Mouse (Mus musculus): ENCODE results near the gene Prss45. TPM values are rescaled to one million over a fixed set of nuclear protein-coding genes. Genes with fewer than 3 reads are reported as not detected.

The Prss45 gene
- polyA plus RNA-seq, 2 experiments, result not detected

GRCm38 (mm10) chr9:110879191-110879920 lies 45.0 kb downstream of the Prss45 start, which contains the start of gene Als2cl:
Gene Als2cl (plus strand): TSS chr9:110879870.
- DNase-seq (ENCODE audit: low spot score) (no peak), ATAC-seq (ENCODE audit: low FRiP score, low read depth) (0 out of 2 replicates have a peak, but pooled peaks have one; percentile 3)
- Histone ChIP-seq H3K27ac (replicated peaks; ENCODE audit: low read depth, low read length) (no peak within 1 kb of the TSS), H3K9me3 (ENCODE audit: control insufficient read depth, low read length) (no peaks in the 10 kb centered on the region), H3K4me3 (replicated peaks; ENCODE audit: low read length) (peak within 1 kb of the TSS; percentile 58), H3K36me3 (ENCODE audit: control insufficient read depth, insufficient read depth, low read length) (no peaks in the 10 kb centered on the region), H3K27me3 (ENCODE audit: control insufficient read depth, insufficient read depth, low read length) (peaks cover 12% of the 10 kb centered on the region; the same call in 1 of the 2 replicates), H3K4me1 (ENCODE audit: control insufficient read depth, insufficient read depth, low read length) (peaks cover 18% of the 10 kb centered on the region), H3K4me2 (replicated peaks; ENCODE audit: low read depth, low read length, severe bottlenecking) (peak within 1 kb of the TSS; percentile 93), H3K9ac (ENCODE audit: low read depth, low read length, severe bottlenecking) (peak within 1 kb of the TSS; percentile 57)
- TF ChIP-seq POLR2A (IDR thresholded peaks at IDR 0.05; ENCODE audit: borderline replicate concordance, extremely low read depth, insufficient read depth, insufficient read length), result no peak
- WGBS, result 11% methylated on average over 12 of the region's 12 CpGs

DNA sequence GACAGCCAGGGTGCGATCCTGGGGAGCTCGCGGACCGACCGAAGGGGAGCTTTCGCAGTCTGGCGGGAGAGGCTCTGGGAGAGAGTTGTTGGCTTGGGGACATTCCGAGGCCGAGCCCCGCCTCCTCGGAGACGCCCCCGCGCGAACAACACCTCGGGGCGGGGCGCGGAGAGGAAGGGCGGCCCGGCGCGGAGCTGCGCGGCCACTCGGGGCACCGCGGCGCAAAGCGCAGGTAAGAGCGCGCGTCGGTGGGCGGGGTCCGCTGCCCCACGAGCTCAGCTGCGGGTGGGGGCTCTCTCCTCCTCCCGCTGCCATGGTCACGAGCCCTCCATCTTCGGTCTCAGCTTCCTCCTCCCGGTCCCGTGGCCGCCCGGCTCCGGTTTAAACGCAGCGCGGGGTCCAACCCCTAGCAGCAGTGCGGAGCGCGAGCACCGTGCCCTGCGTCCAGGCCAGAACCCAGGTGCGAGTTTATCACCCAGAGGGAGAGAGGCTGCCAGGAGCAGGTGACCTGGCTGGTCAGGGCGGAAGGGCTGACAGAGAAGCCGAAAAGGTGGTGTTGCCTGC lies 45.7 kb downstream of the Prss45 start, which contains the start of gene Tmie:
TSS of gene Tmie (minus strand) at position 116 of the 564 bp plus-strand sequence.
- H3K9me3 ChIP-seq (ENCODE audit: control insufficient read depth, low read length), result no peaks in the 10 kb centered on the region
- H3K9ac ChIP-seq (ENCODE audit: low read depth, low read length, severe bottlenecking), result peak within 1 kb of the TSS; percentile 57
- TF ChIP-seq POLR2A (IDR thresholded peaks at IDR 0.05; ENCODE audit: borderline replicate concordance, extremely low read depth, insufficient read depth, insufficient read length), result no peak
- DNase-seq (ENCODE audit: low spot score), result peak; percentile 33
- H3K4me2 ChIP-seq (replicated peaks; ENCODE audit: low read depth, low read length, severe bottlenecking), result peak within 1 kb of the TSS; percentile 93
- H3K27ac ChIP-seq (replicated peaks; ENCODE audit: low read depth, low read length), result no peak within 1 kb of the TSS
- H3K4me3 ChIP-seq (replicated peaks; ENCODE audit: low read length), result peak within 1 kb of the TSS; percentile 58
- H3K27me3 ChIP-seq (ENCODE audit: control insufficient read depth, insufficient read depth, low read length), result peaks cover 11% of the 10 kb centered on the region; the same call in 1 of the 2 replicates
- peaks cover 12% of the 10 kb centered on the region; the same call in 1 of the 2 replicates for H3K4me1 ChIP-seq (ENCODE audit: control insufficient read depth, insufficient read depth, low read length)
- WGBS, result under 1% methylated on average over 39 of the region's 57 CpGs
- peak; percentile 82 for ATAC-seq (ENCODE audit: low FRiP score, low read depth)
- H3K36me3 ChIP-seq (ENCODE audit: control insufficient read depth, insufficient read depth, low read length), result no peaks in the 10 kb centered on the region

- no peak for DNase-seq (ENCODE audit: low spot score)
- H3K4me2 ChIP-seq (replicated peaks; ENCODE audit: low read depth, low read length, severe bottlenecking), result peak overlapping the region; percentile 93
- TF ChIP-seq POLR2A (IDR thresholded peaks at IDR 0.05; ENCODE audit: borderline replicate concordance, extremely low read depth, insufficient read depth, insufficient read length), result no peak
- peak overlapping the region; percentile 58 for H3K4me3 ChIP-seq (replicated peaks; ENCODE audit: low read length)
- peaks cover 12% of the 10 kb centered on the region; the same call in 1 of the 2 replicates for H3K4me1 ChIP-seq (ENCODE audit: control insufficient read depth, insufficient read depth, low read length)
- ATAC-seq (ENCODE audit: low FRiP score, low read depth), result no peak
- WGBS, result 68% methylated on average over 4 of the region's 4 CpGs
- H3K9me3 ChIP-seq (ENCODE audit: control insufficient read depth, low read length), result no peaks in the 10 kb centered on the region
- H3K27me3 ChIP-seq (ENCODE audit: control insufficient read depth, insufficient read depth, low read length), result peaks cover 11% of the 10 kb centered on the region; the same call in 1 of the 2 replicates
- H3K9ac ChIP-seq (ENCODE audit: low read depth, low read length, severe bottlenecking), result peak overlapping the region; percentile 57; the same call in 1 of the 2 replicates
- no peak overlapping the region for H3K27ac ChIP-seq (replicated peaks; ENCODE audit: low read depth, low read length)
- no peaks in the 10 kb centered on the region for H3K36me3 ChIP-seq (ENCODE audit: control insufficient read depth, insufficient read depth, low read length)
These were observed 46.4 kb downstream of the Prss45 start for GRCm38 (mm10) chr9:110880772-110881171.

GRCm38 (mm10) chr9:110881953-110882352 lies 47.6 kb downstream of the Prss45 start:
- Histone ChIP-seq H3K4me3 (replicated peaks; ENCODE audit: low read length) (no peak overlapping the region), H3K4me2 (replicated peaks; ENCODE audit: low read depth, low read length, severe bottlenecking) (no peak overlapping the region), H3K27ac (replicated peaks; ENCODE audit: low read depth, low read length) (no peak overlapping the region), H3K9ac (ENCODE audit: low read depth, low read length, severe bottlenecking) (no peak overlapping the region), H3K27me3 (ENCODE audit: control insufficient read depth, insufficient read depth, low read length) (peaks cover 11% of the 10 kb centered on the region; the same call in 1 of the 2 replicates), H3K36me3 (ENCODE audit: control insufficient read depth, insufficient read depth, low read length) (no peaks in the 10 kb centered on the region), H3K4me1 (ENCODE audit: control insufficient read depth, insufficient read depth, low read length) (peaks cover 12% of the 10 kb centered on the region; the same call in 1 of the 2 replicates), H3K9me3 (ENCODE audit: control insufficient read depth, low read length) (no peaks in the 10 kb centered on the region)
- DNase-seq (ENCODE audit: low spot score) (no peak), ATAC-seq (ENCODE audit: low FRiP score, low read depth) (no peak)
- no peak for TF ChIP-seq POLR2A (IDR thresholded peaks at IDR 0.05; ENCODE audit: borderline replicate concordance, extremely low read depth, insufficient read depth, insufficient read length)
- WGBS, result 61% methylated on average over 7 of the region's 7 CpGs
